Mouse (Mus musculus) liver, embryonic 14.5 days (tissue): ENCODE measurements at regions not wholly inside any gene's neighbourhood (a gene's known extent, or its start where the extent isn't known, plus 50 kb on each side); places are given as distances from the start of the nearest gene placed in this dataset.
A peak's percentile ranks its signal among the peaks of the same experiment; 100 is the strongest.

Source experiments
- ATAC-seq: fragments of 200-750 bp; cut with Nextera tagmentation; 2 replicates; pipeline ENCODE4 v1.8.0; 2017; ENCODE audit warnings: moderate number of reproducible peaks, mild to moderate bottlenecking, moderate library complexity; ENCODE audit not compliant: insufficient read depth
- DNase-seq, 3 experiments: peaks; one replicate each; pipeline ENCODE4 v3.0.0-alpha.2; 2012 to 2013; ENCODE audit warnings: low read depth in 3 of 3, low spot score in 3 of 3
- H3K27ac ChIP-seq: fragments of 300-500 bp; sonication (generic); 2 replicates; pipeline ENCODE4 v1.5.1; 2014; ENCODE audit warnings: moderate library complexity, mild to moderate bottlenecking, control low read depth, inconsistent platforms
- H3K27me3 ChIP-seq: fragments of 300-500 bp; sonication (generic); 2 replicates; pipeline ENCODE4 v1.6.1; 2014; ENCODE audit warnings: mild to moderate bottlenecking, low read length, moderate library complexity; ENCODE audit not compliant: control insufficient read depth, insufficient read depth
- H3K36me3 ChIP-seq: fragments of 300-500 bp; sonication (generic); replicated peaks from 2 replicates; pipeline ENCODE4 v1.6.1; 2014; ENCODE audit warnings: low read depth; ENCODE audit not compliant: control insufficient read depth, insufficient read depth
- H3K4me1 ChIP-seq, 2 experiments: fragments of 200-500 bp in 1 of 2; fragments of 300-500 bp in 1 of 2; sonication (generic) in 1 of 2; replicated peaks; 2 replicates each; pipeline ENCODE4 v1.6.1; 2012 to 2014; ENCODE audit warnings: antibody characterized with exemption in 1 of 2, inconsistent platforms in 1 of 2, low read length in 1 of 2; ENCODE audit not compliant: control insufficient read depth in 2 of 2, insufficient read depth in 2 of 2
- H3K4me2 ChIP-seq: fragments of 300-500 bp; sonication (generic); 2 replicates; pipeline ENCODE4 v1.6.1; 2014; ENCODE audit warnings: low read depth, mild to moderate bottlenecking, control low read depth, moderate library complexity
- H3K4me3 ChIP-seq, 2 experiments: fragments of 200-500 bp in 1 of 2; fragments of 300-500 bp in 1 of 2; sonication (generic) in 1 of 2; 2 replicates each; pipeline ENCODE4 v1.5.1; 2012 to 2014; ENCODE audit warnings: low read depth in 2 of 2, low read length in 2 of 2, mild to moderate bottlenecking in 2 of 2, control low read depth in 1 of 2, inconsistent platforms in 1 of 2, moderate library complexity in 1 of 2; ENCODE audit not compliant: insufficient read depth in 1 of 2
- H3K9ac ChIP-seq: fragments of 300-500 bp; sonication (generic); replicated peaks from 2 replicates; pipeline ENCODE4 v1.6.1; 2014; ENCODE audit warnings: mild to moderate bottlenecking, control low read depth, moderate library complexity
- H3K9me3 ChIP-seq: fragments of 300-500 bp; sonication (generic); 2 replicates; pipeline ENCODE4 v1.6.1; 2016; ENCODE audit warnings: low read length, mixed read lengths; ENCODE audit not compliant: control insufficient read depth
- CTCF ChIP-seq: IDR thresholded peaks from 2 replicates; pipeline ENCODE4 v1.5.1; 2016; ENCODE audit warnings: antibody characterized with exemption, low read depth, control low read depth
- EP300 ChIP-seq: IDR thresholded peaks from 2 replicates; pipeline ENCODE4 v1.6.1; 2016; ENCODE audit warnings: antibody characterized with exemption, low read depth
- WGBS: fragments of 180-500 bp; shearing (Covaris S2); extraction: QIAGEN DNeasy Blood & Tissue Kit; methylation state at CpG from one replicate; pipeline ENCODE4 v1.1.7; 2014; ENCODE audit not compliant: insufficient replicate concordance; 5-methylcytosine and 5-hydroxymethylcytosine counted together

DNA sequence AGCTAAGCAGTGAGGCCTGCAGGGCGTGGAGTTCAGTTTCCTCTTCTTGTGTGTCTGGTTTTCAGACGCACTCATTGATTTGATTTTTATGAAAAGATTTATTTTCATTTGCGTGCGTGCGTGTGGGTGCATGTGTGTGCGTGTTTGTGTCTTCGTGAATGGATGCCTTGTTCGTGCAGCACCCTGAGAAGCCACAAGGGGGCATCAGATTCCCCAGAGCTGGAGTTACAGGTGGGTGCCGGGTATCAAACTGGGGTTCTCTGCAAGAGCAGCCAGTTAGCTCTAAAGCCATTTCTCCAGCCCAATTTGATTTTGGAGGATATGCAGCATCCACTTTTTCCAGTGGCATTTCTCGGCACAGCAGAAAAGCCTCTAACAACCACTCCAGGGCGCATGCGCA, 185.4 kb upstream of the Kcnab2 start:
- no peak for ATAC-seq
- H3K27ac ChIP-seq: no peak overlapping the region
- no peak overlapping the region for H3K9ac ChIP-seq
- H3K4me2 ChIP-seq: no peak overlapping the region
- no peak for DNase-seq
- H3K27me3 ChIP-seq: no peaks in the 10 kb centered on the region
- 79% methylated on average over 12 of the region's 12 CpGs for WGBS
- TF ChIP-seq CTCF (no peak), EP300 (no peak)
- H3K4me1 ChIP-seq: no peaks in the 10 kb centered on the region
- no peaks in the 10 kb centered on the region; the same call in 1 of the 2 replicates for H3K9me3 ChIP-seq
- no peak overlapping the region for H3K4me3 ChIP-seq
- H3K36me3 ChIP-seq: no peaks in the 10 kb centered on the region

DNA sequence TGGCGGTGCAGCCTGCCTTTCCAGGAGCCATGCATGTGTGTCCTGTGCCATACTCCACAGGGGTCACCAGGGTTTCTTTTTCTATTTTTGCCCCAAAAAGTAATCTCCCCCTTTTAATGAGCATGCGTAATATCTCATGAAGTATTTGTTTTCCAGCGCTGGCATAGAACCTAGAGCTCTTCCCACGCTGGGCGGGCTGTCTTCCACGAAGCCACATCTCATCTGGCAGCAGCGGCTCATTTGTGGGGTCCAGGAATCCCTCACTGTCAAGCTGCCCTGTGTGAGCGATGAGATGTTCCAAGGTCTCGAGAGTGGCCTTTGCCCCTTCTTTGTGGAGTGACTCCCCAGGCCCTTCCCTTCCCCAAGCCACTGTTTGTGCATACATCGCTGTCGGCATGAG, 184.8 kb upstream of the Kcnab2 start:
- Histone ChIP-seq H3K4me1 (no peaks in the 10 kb centered on the region), H3K9me3 (no peaks in the 10 kb centered on the region; the same call in 1 of the 2 replicates), H3K4me3 (no peak overlapping the region), H3K9ac (no peak overlapping the region), H3K27ac (no peak overlapping the region), H3K4me2 (no peak overlapping the region), H3K36me3 (no peaks in the 10 kb centered on the region), H3K27me3 (no peaks in the 10 kb centered on the region)
- 78% methylated on average over 11 of the region's 11 CpGs for WGBS
- DNase-seq (no peak), ATAC-seq (no peak)
- TF ChIP-seq CTCF: no peak
- TF ChIP-seq EP300: no peak

DNA sequence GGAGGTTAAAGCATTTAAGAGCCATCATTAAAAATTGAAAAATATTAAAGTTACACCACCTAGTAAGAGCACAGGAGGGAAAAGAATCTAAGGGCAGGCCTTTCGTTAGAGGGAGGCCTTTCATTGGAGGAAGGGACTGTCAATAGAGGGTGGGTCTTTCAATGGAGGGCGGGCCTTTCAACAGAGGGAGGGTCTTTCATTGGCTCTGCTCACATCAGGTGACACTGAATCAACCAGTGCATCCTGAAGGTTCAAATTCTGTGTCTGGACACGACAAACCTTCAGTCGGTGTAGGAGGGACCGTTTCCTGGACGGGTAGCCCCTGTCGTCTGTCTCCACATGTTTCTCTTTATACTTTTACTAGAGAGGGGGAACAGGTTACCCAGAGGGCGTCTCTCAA, 172.5 kb upstream of the Kcnab2 start:
- no peaks in the 10 kb centered on the region for H3K9me3 ChIP-seq
- H3K27ac ChIP-seq: no peak overlapping the region
- no peaks in the 10 kb centered on the region for H3K4me1 ChIP-seq
- TF ChIP-seq EP300 (no peak), CTCF (no peak)
- no peaks in the 10 kb centered on the region for H3K36me3 ChIP-seq
- WGBS: 53% methylated on average over 8 of the region's 8 CpGs
- no peak overlapping the region for H3K4me2 ChIP-seq
- DNase-seq (no peak), ATAC-seq (no peak)
- H3K4me3 ChIP-seq: no peak overlapping the region
- no peak overlapping the region for H3K9ac ChIP-seq
- no peaks in the 10 kb centered on the region for H3K27me3 ChIP-seq

DNA sequence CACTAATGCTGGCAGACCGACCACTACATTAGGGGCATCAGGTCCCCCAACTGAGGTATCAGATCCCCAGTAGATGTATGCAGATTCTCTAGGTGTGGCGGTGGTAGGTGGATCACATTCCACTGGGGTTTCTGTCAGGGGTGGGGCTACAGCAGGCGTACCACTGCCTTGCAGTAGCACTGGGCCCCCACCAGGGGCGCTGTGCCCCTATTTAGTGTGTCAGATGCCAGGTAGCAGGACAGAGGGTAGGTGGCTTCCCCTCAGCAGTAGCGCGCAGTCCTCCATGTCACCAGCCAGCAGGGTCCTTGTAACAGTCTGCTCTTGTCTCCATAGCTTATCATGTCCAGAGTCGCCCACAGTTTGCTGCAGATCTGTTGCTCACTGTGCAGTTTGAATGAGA, 169.9 kb upstream of the Kcnab2 start:
- H3K36me3 ChIP-seq: no peaks in the 10 kb centered on the region
- H3K27me3 ChIP-seq: no peaks in the 10 kb centered on the region
- TF ChIP-seq CTCF (peak; percentile 71), EP300 (no peak)
- ATAC-seq: no peak
- WGBS: 40% methylated on average over 7 of the region's 7 CpGs
- H3K27ac ChIP-seq: no peak overlapping the region
- no peak overlapping the region for H3K9ac ChIP-seq
- no peak overlapping the region for H3K4me2 ChIP-seq
- H3K9me3 ChIP-seq: no peaks in the 10 kb centered on the region
- no peaks in the 10 kb centered on the region for H3K4me1 ChIP-seq
- no peak for DNase-seq
- H3K4me3 ChIP-seq: no peak overlapping the region

DNA sequence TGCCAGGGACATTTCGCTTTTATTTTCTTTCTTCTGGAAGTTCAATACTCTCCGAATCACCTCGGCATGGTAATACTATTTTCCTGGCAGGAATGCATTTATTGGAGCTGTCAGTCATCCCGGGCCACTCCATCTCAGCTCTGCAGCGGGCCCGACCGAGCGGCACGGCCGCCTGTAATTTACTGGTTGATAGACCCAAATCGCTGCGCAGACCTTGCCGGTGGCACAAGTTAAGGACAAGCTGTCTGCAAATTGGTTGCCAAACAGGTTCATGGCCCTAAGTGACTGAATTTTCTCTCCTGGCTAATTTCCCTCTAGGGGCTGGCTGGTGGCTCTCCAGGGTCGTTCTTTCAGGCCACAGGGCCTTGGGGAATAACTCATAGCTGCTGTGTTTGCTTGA, 169.4 kb upstream of the Kcnab2 start:
- no peak for TF ChIP-seq EP300
- TF ChIP-seq CTCF: no peak
- H3K4me1 ChIP-seq: no peaks in the 10 kb centered on the region
- no peaks in the 10 kb centered on the region for H3K27me3 ChIP-seq
- H3K4me3 ChIP-seq: no peak overlapping the region
- H3K36me3 ChIP-seq: no peaks in the 10 kb centered on the region
- DNase-seq: no peak
- WGBS: 77% methylated on average over 14 of the region's 14 CpGs
- no peak for ATAC-seq
- no peak overlapping the region for H3K9ac ChIP-seq
- H3K9me3 ChIP-seq: no peaks in the 10 kb centered on the region
- H3K4me2 ChIP-seq: no peak overlapping the region
- no peak overlapping the region for H3K27ac ChIP-seq
